Mouse (Mus musculus) WW6 (cell line): Measurements from ENCODE around the gene Slc25a36.

Experiments used
- DNase-seq: peaks from one replicate; pipeline ENCODE4 v3.0.0-alpha.2; 2013; ENCODE audit warnings: low read depth, low spot score

Slc25a36 gene

GRCm38 (mm10) chr9:97051176-97051575 lies 59.8 kb downstream of the Slc25a36 start:
- DNase-seq, result no peak

GRCm38 (mm10) chr9:97046240-97046639 lies 64.7 kb downstream of the Slc25a36 start:
- DNase-seq, result no peak

DNA sequence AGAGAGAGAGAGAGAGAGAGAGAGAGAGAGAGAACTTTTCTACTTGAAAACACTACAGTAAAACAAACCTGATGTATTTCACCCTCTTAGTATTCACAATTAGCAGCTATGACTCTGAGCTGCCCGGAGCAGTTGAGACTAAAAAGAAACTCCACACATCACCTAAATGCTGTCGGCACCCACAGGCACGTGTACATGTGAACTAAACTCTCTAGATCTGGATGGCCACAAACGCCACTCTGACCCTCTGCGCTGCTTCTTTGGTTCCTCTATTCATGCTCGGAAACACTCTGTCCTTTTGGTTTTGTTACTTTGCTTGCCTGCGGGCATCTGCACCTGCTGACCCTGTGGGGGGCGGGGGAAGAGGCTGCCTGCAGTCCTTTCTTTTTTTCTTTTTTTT lies 69.3 kb downstream of the Slc25a36 start:
- no peak for DNase-seq

- no peak for DNase-seq
These were observed 72.9 kb downstream of the Slc25a36 start for GRCm38 (mm10) chr9:97038010-97038409.

GRCm38 (mm10) chr9:97036656-97037055 lies 74.3 kb downstream of the Slc25a36 start:
- no peak for DNase-seq

DNA sequence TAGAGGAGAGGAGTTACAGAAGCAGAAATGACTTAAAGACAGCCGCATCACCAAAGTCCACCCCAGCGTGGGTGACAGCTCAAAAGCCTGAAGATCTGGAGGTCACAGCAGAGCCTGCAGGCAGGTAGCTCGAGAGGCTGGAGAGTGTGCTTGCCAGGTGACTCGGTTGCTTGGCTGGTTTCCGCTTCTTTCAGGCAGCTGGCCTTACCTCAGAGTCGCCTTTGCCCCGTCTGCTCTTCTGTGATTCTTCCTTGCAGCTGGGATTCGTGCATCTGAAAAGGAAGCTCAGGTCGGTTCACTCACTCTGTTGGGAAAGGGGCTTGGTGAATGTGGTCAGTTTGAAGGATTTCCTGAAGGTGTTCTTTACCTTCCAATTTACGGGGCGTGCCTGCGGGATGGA lies 83.6 kb downstream of the Slc25a36 start:
- no peak for DNase-seq

DNA sequence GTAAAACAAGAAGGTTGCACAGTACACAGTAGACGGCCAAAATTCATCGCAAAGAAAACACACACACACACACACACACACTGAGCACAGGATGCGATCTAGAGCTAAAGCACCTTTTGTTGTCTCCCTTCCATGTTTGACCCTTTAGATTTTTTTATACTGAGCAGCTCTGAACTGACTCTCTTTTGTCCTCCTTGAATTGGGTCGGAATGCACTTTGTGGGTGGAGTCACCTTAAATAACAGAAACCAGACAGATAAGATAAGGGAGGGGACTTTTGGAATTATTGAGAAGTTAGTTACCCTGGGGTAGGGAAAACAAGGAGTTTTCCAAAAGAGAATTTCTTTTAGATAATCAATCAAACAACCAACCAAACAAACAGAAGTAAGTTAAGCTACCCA lies 85.0 kb downstream of the Slc25a36 start:
- no peak for DNase-seq
